Mouse (Mus musculus) lung, adult 2 months (tissue): ENCODE data around the gene Orai3.

ENCODE experiments used
- CTCF ChIP-seq: fragments of 200-500 bp; IDR thresholded peaks from 2 replicates; pipeline ENCODE4 v1.5.1; 2011; ENCODE audit warnings: mild to moderate bottlenecking, low read length, control low read depth; ENCODE audit not compliant: insufficient read depth
- POLR2A ChIP-seq: fragments of 200-500 bp; IDR thresholded peaks from 2 replicates; pipeline ENCODE4 v1.6.1; 2011; ENCODE audit warnings: low read depth, mild to moderate bottlenecking, control low read depth, low read length, borderline replicate concordance; ENCODE audit errors: extremely low read depth

DNA sequence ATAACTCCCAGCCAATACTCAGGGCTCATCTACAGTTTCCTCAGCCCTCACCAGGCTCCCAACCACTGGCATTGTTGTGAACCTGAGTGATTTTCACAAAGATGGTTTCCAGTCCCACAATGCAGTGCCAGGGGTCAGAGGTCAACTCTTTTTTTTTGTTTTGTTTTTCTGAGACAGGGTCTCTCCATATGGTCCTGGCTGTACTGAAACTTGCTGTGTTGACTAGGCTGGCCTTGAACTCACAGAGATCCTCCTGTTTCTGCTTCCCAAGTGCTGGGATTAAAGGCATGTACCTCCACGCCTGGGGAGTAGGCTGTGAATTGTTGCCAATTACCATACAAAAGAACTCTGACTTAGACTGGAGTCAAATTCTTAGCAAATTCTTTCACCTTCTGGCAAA is 40.2 kb downstream of the Orai3 start:
- no peak for TF ChIP-seq CTCF
- TF ChIP-seq POLR2A = no peak
